Mouse (Mus musculus): ENCODE measurements around the gene Nek5.

- no peak for TF ChIP-seq CTCF (IDR thresholded peaks at IDR 0.05)
- TF ChIP-seq POLR2A (IDR thresholded peaks at IDR 0.05; ENCODE audit: insufficient read depth, low read depth, low read length), result no peak
- no peak for TF ChIP-seq EP300 (IDR thresholded peaks at IDR 0.05; ENCODE audit: insufficient read depth, low read depth, low read length)
These were observed 69.4 kb downstream of the Nek5 start for GRCm38 (mm10) chr8:22055492-22055877.

Measured in heart, adult 2 months (tissue).